Mouse (Mus musculus) MEL (cell line): Measurements from ENCODE around the gene Apba1. TPM values are rescaled to one million over a fixed set of nuclear protein-coding genes. Genes with fewer than 3 reads are reported as not detected.

Source experiments
- DNase-seq: peaks from one replicate; pipeline ENCODE4 v3.0.0; 2011; ENCODE audit warnings: low read depth, low spot score
- H3K27ac ChIP-seq: 2 replicates; pipeline ENCODE4 v1.5.1; 2012; ENCODE audit warnings: low read depth, mild to moderate bottlenecking, control low read depth, low read length, moderate library complexity; ENCODE audit not compliant: control insufficient read depth
- H3K27me3 ChIP-seq, 2 experiments: fragments of 150-350 bp in 1 of 2; sonication (generic) in 1 of 2; 2 replicates each; pipeline ENCODE4 v1.6.1; 2012; ENCODE audit warnings: low read length in 2 of 2, mild to moderate bottlenecking in 2 of 2, improper control_type of control experiment in 1 of 2, moderate library complexity in 1 of 2; ENCODE audit not compliant: insufficient read depth in 2 of 2, control insufficient read depth in 1 of 2
- H3K36me3 ChIP-seq, 2 experiments: 2 replicates each; pipeline ENCODE4 v1.6.1; 2012 to 2014; ENCODE audit warnings: low read length in 2 of 2, improper control_type of control experiment in 1 of 2, inconsistent platforms in 1 of 2, mild to moderate bottlenecking in 1 of 2; ENCODE audit not compliant: insufficient read depth in 2 of 2, control insufficient read depth in 1 of 2
- H3K4me1 ChIP-seq, 2 experiments: fragments of 150-350 bp in 1 of 2; sonication (generic) in 1 of 2; 2 replicates each; pipeline ENCODE4 v1.6.1; 2012; ENCODE audit warnings: low read length in 2 of 2, improper control_type of control experiment in 1 of 2, mild to moderate bottlenecking in 1 of 2; ENCODE audit not compliant: insufficient read depth in 2 of 2, control insufficient read depth in 1 of 2
- H3K4me3 ChIP-seq, 2 experiments: fragments of 150-350 bp in 1 of 2; sonication (generic) in 1 of 2; 2 replicates each; pipeline ENCODE4 v1.5.1; 2012; ENCODE audit warnings: low read depth in 2 of 2, low read length in 2 of 2, mild to moderate bottlenecking in 2 of 2, moderate library complexity in 2 of 2, control low read depth in 1 of 2, improper control_type of control experiment in 1 of 2; ENCODE audit not compliant: control insufficient read depth in 1 of 2, insufficient read depth in 1 of 2
- H3K79me2 ChIP-seq: 2 replicates; pipeline ENCODE4 v1.6.1; 2012; ENCODE audit warnings: mild to moderate bottlenecking, low read length, moderate library complexity; ENCODE audit not compliant: control insufficient read depth, poor library complexity, insufficient read depth
- H3K9ac ChIP-seq: 2 replicates; pipeline ENCODE4 v1.6.1; 2012; ENCODE audit warnings: low read depth, mild to moderate bottlenecking, control low read depth, low read length, moderate library complexity; ENCODE audit not compliant: control insufficient read depth, poor library complexity, severe bottlenecking
- H3K9me3 ChIP-seq: fragments of 150-350 bp; sonication (generic); replicated peaks from 2 replicates; pipeline ENCODE4 v1.6.1; 2012; ENCODE audit warnings: mild to moderate bottlenecking, low read length, improper control_type of control experiment, moderate library complexity; ENCODE audit not compliant: insufficient read depth
- CHD2 ChIP-seq: IDR thresholded peaks from 2 replicates; pipeline ENCODE4 v1.6.1; 2011; ENCODE audit warnings: low read length, improper control_type of control experiment
- CTCF ChIP-seq, 3 experiments: IDR thresholded peaks in 2 of 3; conservative IDR thresholded peaks in 1 of 3; 2 replicates each; pipeline ENCODE4 v1.5.1; 2011 to 2012; ENCODE audit warnings: low read length in 3 of 3, low read depth in 2 of 3, mild to moderate bottlenecking in 2 of 3, improper control_type of control experiment in 1 of 3, inconsistent platforms in 1 of 3, mixed read lengths in 1 of 3, moderate library complexity in 1 of 3; ENCODE audit not compliant: control insufficient read depth in 1 of 3, insufficient read depth in 1 of 3, poor library complexity in 1 of 3, severe bottlenecking in 1 of 3
- E2F4 ChIP-seq: IDR thresholded peaks from 2 replicates; pipeline ENCODE4 v1.6.1; 2011; ENCODE audit warnings: low read depth, low read length, improper control_type of control experiment, borderline replicate concordance
- ELF1 ChIP-seq: IDR thresholded peaks from 2 replicates; pipeline ENCODE4 v1.6.1; 2014; ENCODE audit warnings: low read depth, mild to moderate bottlenecking, inconsistent platforms, low read length, improper control_type of control experiment, moderate library complexity
- EP300 ChIP-seq, 2 experiments: IDR thresholded peaks; 2 replicates each; pipeline ENCODE4 v1.6.1; 2011; ENCODE audit warnings: improper control_type of control experiment in 2 of 2, low read length in 2 of 2, low read depth in 1 of 2, mild to moderate bottlenecking in 1 of 2
- ETS1 ChIP-seq: IDR thresholded peaks from 2 replicates; pipeline ENCODE4 v1.6.1; 2012; ENCODE audit warnings: low read depth, mild to moderate bottlenecking, inconsistent platforms, low read length, improper control_type of control experiment, moderate library complexity
- GABPA ChIP-seq: IDR thresholded peaks from 2 replicates; pipeline ENCODE4 v1.6.1; 2012; ENCODE audit warnings: low read depth, mild to moderate bottlenecking, inconsistent platforms, low read length, improper control_type of control experiment, moderate library complexity
- HCFC1 ChIP-seq: IDR thresholded peaks from 2 replicates; pipeline ENCODE4 v1.6.1; 2012; ENCODE audit warnings: low read depth, mild to moderate bottlenecking, inconsistent platforms, low read length, improper control_type of control experiment, moderate library complexity
- KAT2A ChIP-seq: conservative IDR thresholded peaks from 2 replicates; pipeline ENCODE4 v1.6.1; 2012; ENCODE audit warnings: low read depth, low read length, improper control_type of control experiment, inconsistent platforms
- MAX ChIP-seq: IDR thresholded peaks from 2 replicates; pipeline ENCODE4 v1.6.1; 2011; ENCODE audit warnings: low read length, improper control_type of control experiment
- MEF2A ChIP-seq: IDR thresholded peaks from 2 replicates; pipeline ENCODE4 v1.6.1; 2014; ENCODE audit warnings: low read depth, mild to moderate bottlenecking, inconsistent platforms, low read length, improper control_type of control experiment; ENCODE audit not compliant: poor library complexity, insufficient replicate concordance, severe bottlenecking; ENCODE audit errors: extremely low read depth
- MXI1 ChIP-seq: IDR thresholded peaks from 2 replicates; pipeline ENCODE4 v1.6.1; 2011; ENCODE audit warnings: mild to moderate bottlenecking, low read depth, low read length, improper control_type of control experiment
- MYB ChIP-seq: IDR thresholded peaks from 2 replicates; pipeline ENCODE4 v1.6.1; 2011; ENCODE audit warnings: mild to moderate bottlenecking, low read depth, low read length, improper control_type of control experiment
- POLR2AphosphoS2 ChIP-seq: IDR thresholded peaks from 2 replicates; pipeline ENCODE4 v1.6.1; 2011; ENCODE audit warnings: low read length, improper control_type of control experiment
- POLR2AphosphoS5 ChIP-seq: IDR thresholded peaks from 2 replicates; pipeline ENCODE4 v1.6.1; 2012; ENCODE audit warnings: low read depth, borderline replicate concordance, mild to moderate bottlenecking, inconsistent platforms, low read length, moderate library complexity, mixed read lengths
- RAD21 ChIP-seq: IDR thresholded peaks from 2 replicates; pipeline ENCODE4 v1.6.1; 2011; ENCODE audit warnings: mild to moderate bottlenecking, low read depth, low read length, improper control_type of control experiment
- RCOR1 ChIP-seq: IDR thresholded peaks from 2 replicates; pipeline ENCODE4 v1.6.1; 2012; ENCODE audit warnings: low read depth, mild to moderate bottlenecking, inconsistent platforms, low read length, improper control_type of control experiment
- SIN3A ChIP-seq: IDR thresholded peaks from 2 replicates; pipeline ENCODE4 v1.6.1; 2012; ENCODE audit warnings: low read length, improper control_type of control experiment, inconsistent platforms
- SMC3 ChIP-seq: IDR thresholded peaks from 2 replicates; pipeline ENCODE4 v1.6.1; 2011; ENCODE audit warnings: low read depth, low read length, improper control_type of control experiment
- UBTF ChIP-seq: IDR thresholded peaks from 2 replicates; pipeline ENCODE4 v1.6.1; 2012; ENCODE audit warnings: low read depth, mild to moderate bottlenecking, inconsistent platforms, low read length, improper control_type of control experiment, moderate library complexity, borderline replicate concordance; ENCODE audit not compliant: insufficient read depth
- USF2 ChIP-seq, 2 experiments: IDR thresholded peaks; 2 replicates each; pipeline ENCODE4 v1.6.1; 2011 to 2012; ENCODE audit warnings: improper control_type of control experiment in 2 of 2, low read length in 2 of 2, borderline replicate concordance in 1 of 2, inconsistent platforms in 1 of 2, low read depth in 1 of 2, mild to moderate bottlenecking in 1 of 2; ENCODE audit not compliant: insufficient read depth in 1 of 2
- ZC3H11A ChIP-seq: IDR thresholded peaks from 2 replicates; pipeline ENCODE4 v1.6.1; 2012; ENCODE audit warnings: low read depth, mild to moderate bottlenecking, inconsistent platforms, low read length, improper control_type of control experiment
- ZKSCAN1 ChIP-seq: IDR thresholded peaks from 2 replicates; pipeline ENCODE4 v1.6.1; 2012; ENCODE audit warnings: low read depth, mild to moderate bottlenecking, inconsistent platforms, low read length, improper control_type of control experiment, moderate library complexity
- ZNF384 ChIP-seq: IDR thresholded peaks from 2 replicates; pipeline ENCODE4 v1.6.1; 2012; ENCODE audit warnings: low read depth, mild to moderate bottlenecking, inconsistent platforms, low read length, improper control_type of control experiment
- polyA plus RNA-seq, 2 experiments: library from polyadenylated mRNA; stranded (reverse) in 1 of 2; unstranded in 1 of 2; fragments of >175 nt in 1 of 2; fragments of >200 nt in 1 of 2; gene quantifications; 2 replicates each; pipeline versions ENCODE4 v1.2.1 to v1.2.4; 2012; ENCODE audit warnings: low replicate concordance in 2 of 2, low read depth in 1 of 2; ENCODE audit not compliant: insufficient read length in 2 of 2, insufficient read depth in 1 of 2, missing spikeins in 1 of 2
- total RNA-seq: library from RNA; depleted of rRNA; stranded (reverse); fragments of 300-350 nt; gene quantifications from 2 replicates; pipeline ENCODE4 v1.2.3, GENCODE M21; 2012

Apba1 gene
- total and polyA plus RNA-seq, 3 experiments: under 0.01 to 0.03 TPM; not detected in 1

DNA sequence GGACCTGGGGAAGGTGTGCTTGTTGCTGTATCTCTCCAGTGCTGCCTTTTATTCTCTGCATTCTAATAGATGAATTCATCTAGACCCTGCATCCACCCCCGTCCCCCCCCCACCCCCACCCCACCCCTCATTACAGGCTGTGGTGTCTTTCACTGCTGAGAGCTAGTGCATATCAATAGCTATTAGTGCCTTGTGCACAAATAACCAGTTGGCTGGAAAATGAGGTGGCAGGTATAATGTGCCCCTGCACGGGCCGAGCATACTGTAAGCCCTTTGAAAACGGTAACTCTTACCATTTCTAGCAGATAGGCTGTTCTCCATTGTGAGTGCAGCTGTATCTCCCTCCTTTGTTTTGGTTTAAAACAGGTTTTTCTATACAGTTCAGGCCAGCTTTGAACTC, 146.2 kb downstream of the Apba1 start:
- TF ChIP-seq ZNF384: no peak
- no peak for TF ChIP-seq HCFC1
- no peak for TF ChIP-seq KAT2A
- TF ChIP-seq SMC3: no peak
- no peak for TF ChIP-seq ELF1
- no peak for TF ChIP-seq GABPA
- no peak for TF ChIP-seq RCOR1
- TF ChIP-seq EP300 (IDR thresholded peaks at IDR 0.05; ENCODE audit: low read depth in 1 of 2, low read length in 2 of 2): no peak
- no peak for TF ChIP-seq ZKSCAN1
- no peak for TF ChIP-seq POLR2AphosphoS5
- TF ChIP-seq MYB: no peak
- no peak for TF ChIP-seq UBTF
- TF ChIP-seq CTCF (IDR thresholded peaks at IDR 0.05 in 2 of 3, conservative IDR thresholded peaks at IDR 0.05 in 1 of 3; ENCODE audit: control insufficient read depth in 1 of 3, insufficient read depth in 1 of 3, low read depth in 2 of 3, low read length in 3 of 3, poor library complexity in 1 of 3, severe bottlenecking in 1 of 3): no peak
- TF ChIP-seq MEF2A: no peak
- no peak for TF ChIP-seq ETS1

DNA sequence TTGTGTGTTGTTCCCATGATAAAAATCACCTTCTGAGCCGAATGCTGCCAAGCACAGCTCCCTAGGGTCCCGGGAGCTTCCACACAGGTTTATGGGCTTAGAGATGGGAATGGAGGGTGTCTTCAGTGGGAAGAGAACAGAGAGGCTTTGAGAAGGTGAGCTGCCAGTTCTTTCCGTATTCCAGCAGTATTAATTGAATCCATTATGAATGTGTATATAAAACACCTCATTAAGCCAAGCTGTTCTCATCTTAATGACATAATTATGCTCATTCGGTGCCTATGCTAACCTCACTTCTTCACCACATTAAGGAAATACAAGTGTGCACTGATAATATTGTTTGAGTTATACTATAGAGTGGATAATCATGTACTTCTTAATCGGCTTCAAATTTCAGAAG, 147.1 kb downstream of the Apba1 start:
- H3K79me2 ChIP-seq: no peaks in the 10 kb centered on the region
- H3K27me3 ChIP-seq: no peaks in the 10 kb centered on the region
- H3K27ac ChIP-seq: no peak overlapping the region
- DNase-seq: no peak
- no peaks in the 10 kb centered on the region for H3K9me3 ChIP-seq
- no peak overlapping the region for H3K9ac ChIP-seq
- peaks cover 0 to 4% of the 10 kb centered on the region in 2 experiments; a peak in 1 of 4 replicates for H3K4me1 ChIP-seq
- TF ChIP-seq MYB (no peak), USF2 (IDR thresholded peaks at IDR 0.05; ENCODE audit: borderline replicate concordance in 1 of 2, insufficient read depth in 1 of 2, low read depth in 1 of 2, low read length in 2 of 2) (no peak), E2F4 (no peak), CTCF (IDR thresholded peaks at IDR 0.05 in 2 of 3, conservative IDR thresholded peaks at IDR 0.05 in 1 of 3; ENCODE audit: control insufficient read depth in 1 of 3, insufficient read depth in 1 of 3, low read depth in 2 of 3, low read length in 3 of 3, poor library complexity in 1 of 3, severe bottlenecking in 1 of 3) (no peak), SIN3A (no peak), ZC3H11A (no peak), ZNF384 (no peak), POLR2AphosphoS5 (no peak), MEF2A (no peak), RAD21 (no peak), ETS1 (no peak), POLR2AphosphoS2 (no peak), MXI1 (no peak), CHD2 (no peak), MAX (no peak), HCFC1 (no peak)
- no peak overlapping the region for H3K4me3 ChIP-seq
- H3K36me3 ChIP-seq: no peaks in the 10 kb centered on the region

More for the DNA sequence above, 146.2 kb downstream of the Apba1 start:
- Histone ChIP-seq H3K4me1 (no peaks in the 10 kb centered on the region), H3K4me3 (no peak overlapping the region), H3K9me3 (no peaks in the 10 kb centered on the region), H3K36me3 (no peaks in the 10 kb centered on the region), H3K27ac (no peak overlapping the region), H3K27me3 (no peaks in the 10 kb centered on the region), H3K79me2 (no peaks in the 10 kb centered on the region), H3K9ac (no peak overlapping the region)
- no peak for DNase-seq
